Mouse (Mus musculus): ENCODE data around the gene Tubg2.

- no peak for TF ChIP-seq CTCF (IDR thresholded peaks at IDR 0.05; ENCODE audit: low read depth)
- TF ChIP-seq EP300 (IDR thresholded peaks at IDR 0.05; ENCODE audit: low read depth): peak; percentile 63; the same call in 1 of the 2 replicates
Observed at GRCm38 (mm10) chr11:101190181-101190912, 34.6 kb downstream of the Tubg2 start.

All from liver, postnatal 0 days (tissue).